Mouse (Mus musculus): Measurements from ENCODE around the gene Pla2g2f. TPM values are rescaled to one million over a fixed set of nuclear protein-coding genes. Genes with fewer than 3 reads are reported as not detected.

Pla2g2f gene
- polyA plus RNA-seq, 1 experiment from 2014 or later = not detected

DNA sequence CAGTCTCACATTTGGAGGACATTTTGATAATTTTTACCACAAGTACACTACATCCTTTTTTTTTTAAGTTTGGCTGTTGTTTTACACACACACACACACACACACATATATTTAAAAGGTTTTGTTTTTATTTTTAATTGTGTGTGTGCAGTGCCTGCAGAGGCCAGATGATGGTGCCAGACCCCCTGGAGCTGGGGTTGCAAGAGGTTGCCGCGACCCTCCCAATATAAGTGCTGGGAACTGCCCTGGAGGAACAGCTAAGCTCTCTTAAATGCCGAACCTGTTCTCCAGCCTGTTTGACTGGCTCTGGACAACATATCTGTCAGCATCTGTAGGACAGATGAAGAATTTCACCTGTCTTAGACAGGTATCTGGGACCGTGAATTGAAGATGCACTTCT is 53.3 kb downstream of the Pla2g2f start:
- WGBS = 89% methylated on average over 4 of the region's 4 CpGs
- Histone ChIP-seq H3K27ac (ENCODE audit: low read length) (no peak overlapping the region), H3K27me3 (ENCODE audit: control insufficient read depth, insufficient read depth, low read depth, low read length) (no peaks in the 10 kb centered on the region), H3K9ac (ENCODE audit: low read depth, low read length) (no peak overlapping the region), H3K4me2 (ENCODE audit: low read length) (no peak overlapping the region), H3K4me1 (ENCODE audit: control insufficient read depth, insufficient read depth, low read length) (no peaks in the 10 kb centered on the region; the same call in 1 of the 2 replicates), H3K4me3 (ENCODE audit: low read depth, low read length) (no peak overlapping the region), H3K36me3 (ENCODE audit: control insufficient read depth, insufficient read depth, low read length) (no peaks in the 10 kb centered on the region), H3K9me3 (replicated peaks; ENCODE audit: control insufficient read depth, low read length, poor library complexity, severe bottlenecking) (no peaks in the 10 kb centered on the region)
- ATAC-seq = no peak

DNA sequence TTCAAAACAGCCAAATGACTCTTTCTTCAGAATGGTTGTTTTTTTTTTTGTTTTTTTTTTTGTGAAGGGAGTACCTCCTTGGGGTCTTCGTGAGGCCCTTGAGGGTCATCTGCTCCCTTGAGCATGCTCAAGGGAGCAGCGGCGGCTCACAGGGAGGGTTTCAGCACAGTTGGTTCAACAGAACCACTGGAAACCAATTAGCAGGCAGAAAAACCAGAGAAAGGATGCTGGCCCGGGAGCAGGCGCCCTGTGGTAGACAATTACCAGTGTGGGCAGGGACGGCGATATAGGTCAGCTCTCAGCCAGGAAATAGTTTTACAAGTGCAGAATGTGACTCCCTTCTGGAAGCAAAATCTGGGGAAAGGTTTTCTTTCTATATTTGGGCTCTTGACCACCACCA is 53.8 kb downstream of the Pla2g2f start:
- Histone ChIP-seq H3K27ac (ENCODE audit: low read length) (no peak overlapping the region), H3K27me3 (ENCODE audit: control insufficient read depth, insufficient read depth, low read depth, low read length) (no peaks in the 10 kb centered on the region), H3K9ac (ENCODE audit: low read depth, low read length) (no peak overlapping the region), H3K9me3 (replicated peaks; ENCODE audit: control insufficient read depth, low read length, poor library complexity, severe bottlenecking) (no peaks in the 10 kb centered on the region), H3K4me2 (ENCODE audit: low read length) (no peak overlapping the region), H3K4me1 (ENCODE audit: control insufficient read depth, insufficient read depth, low read length) (no peaks in the 10 kb centered on the region; the same call in 1 of the 2 replicates), H3K36me3 (ENCODE audit: control insufficient read depth, insufficient read depth, low read length) (no peaks in the 10 kb centered on the region), H3K4me3 (ENCODE audit: low read depth, low read length) (no peak overlapping the region)
- WGBS = 57% methylated on average over 7 of the region's 7 CpGs
- no peak for ATAC-seq

DNA sequence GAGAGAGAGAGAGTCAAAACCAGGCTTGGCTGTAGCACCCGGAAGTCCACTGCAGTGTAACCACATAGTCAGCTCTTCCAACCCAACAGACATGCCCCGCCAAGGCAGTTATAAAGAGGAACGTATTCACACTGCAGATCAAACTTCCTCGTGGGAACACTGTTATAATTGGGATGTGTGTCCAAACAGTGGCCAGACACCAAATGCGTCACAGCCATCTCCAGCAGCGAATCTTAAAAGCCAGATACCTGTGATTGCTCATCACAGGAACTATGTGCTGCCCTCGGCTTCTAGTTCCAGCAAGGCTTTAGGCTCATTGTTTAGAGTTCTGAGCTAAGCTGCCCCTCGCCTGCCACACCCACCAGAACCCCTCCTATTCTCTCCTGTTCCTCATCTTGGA is 54.9 kb downstream of the Pla2g2f start:
- WGBS = 72% methylated on average over 8 of the region's 8 CpGs
- H3K27me3 ChIP-seq (ENCODE audit: control insufficient read depth, insufficient read depth, low read depth, low read length) = no peaks in the 10 kb centered on the region

GRCm38 (mm10) chr4:138702031-138702430 is 55.4 kb downstream of the Pla2g2f start:
- no peak overlapping the region for H3K4me2 ChIP-seq (ENCODE audit: low read length)
- ATAC-seq = no peak
- no peak overlapping the region for H3K4me3 ChIP-seq (ENCODE audit: low read depth, low read length)
- no peak overlapping the region for H3K27ac ChIP-seq (ENCODE audit: low read length)
- no peaks in the 10 kb centered on the region for H3K9me3 ChIP-seq (replicated peaks; ENCODE audit: control insufficient read depth, low read length, poor library complexity, severe bottlenecking)
- no peaks in the 10 kb centered on the region for H3K27me3 ChIP-seq (ENCODE audit: control insufficient read depth, insufficient read depth, low read depth, low read length)
- no peaks in the 10 kb centered on the region; the same call in 1 of the 2 replicates for H3K4me1 ChIP-seq (ENCODE audit: control insufficient read depth, insufficient read depth, low read length)
- 84% methylated on average over 2 of the region's 2 CpGs for WGBS
- no peak overlapping the region for H3K9ac ChIP-seq (ENCODE audit: low read depth, low read length)
- no peaks in the 10 kb centered on the region for H3K36me3 ChIP-seq (ENCODE audit: control insufficient read depth, insufficient read depth, low read length)

More for the DNA sequence above, 54.9 kb downstream of the Pla2g2f start:
- no peaks in the 10 kb centered on the region for H3K9me3 ChIP-seq (replicated peaks; ENCODE audit: control insufficient read depth, low read length, poor library complexity, severe bottlenecking)
- H3K4me1 ChIP-seq (ENCODE audit: control insufficient read depth, insufficient read depth, low read length) = no peaks in the 10 kb centered on the region; the same call in 1 of the 2 replicates
- no peak for ATAC-seq
- H3K4me3 ChIP-seq (ENCODE audit: low read depth, low read length) = no peak overlapping the region
- H3K9ac ChIP-seq (ENCODE audit: low read depth, low read length) = no peak overlapping the region
- no peak overlapping the region for H3K27ac ChIP-seq (ENCODE audit: low read length)
- H3K36me3 ChIP-seq (ENCODE audit: control insufficient read depth, insufficient read depth, low read length) = no peaks in the 10 kb centered on the region
- H3K4me2 ChIP-seq (ENCODE audit: low read length) = no peak overlapping the region

DNA sequence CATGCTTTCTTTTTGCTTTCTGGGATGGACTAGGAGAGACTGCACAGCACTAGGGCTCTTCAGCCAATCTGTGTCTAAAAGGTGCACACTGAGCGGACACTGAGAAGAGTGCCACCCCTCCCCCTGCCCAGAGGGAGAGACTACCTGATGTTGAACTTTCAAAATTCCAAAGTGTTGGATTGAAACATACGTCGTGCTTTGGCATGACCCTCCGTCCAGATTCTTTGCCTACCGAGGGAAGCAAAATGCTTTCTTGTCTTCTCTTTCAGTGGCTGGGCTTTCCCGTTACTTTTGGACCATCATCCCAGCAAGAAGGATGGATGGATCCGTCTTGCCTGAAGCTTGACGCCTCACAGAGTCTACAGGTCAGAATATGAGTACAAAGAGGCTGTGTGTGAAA is 56.3 kb downstream of the Pla2g2f start:
- ATAC-seq = no peak
- Histone ChIP-seq H3K36me3 (ENCODE audit: control insufficient read depth, insufficient read depth, low read length) (no peaks in the 10 kb centered on the region), H3K4me3 (ENCODE audit: low read depth, low read length) (no peak overlapping the region), H3K4me1 (ENCODE audit: control insufficient read depth, insufficient read depth, low read length) (no peaks in the 10 kb centered on the region; the same call in 1 of the 2 replicates), H3K9ac (ENCODE audit: low read depth, low read length) (no peak overlapping the region), H3K4me2 (ENCODE audit: low read length) (no peak overlapping the region), H3K27me3 (ENCODE audit: control insufficient read depth, insufficient read depth, low read depth, low read length) (no peaks in the 10 kb centered on the region), H3K27ac (ENCODE audit: low read length) (no peak overlapping the region), H3K9me3 (replicated peaks; ENCODE audit: control insufficient read depth, low read length, poor library complexity, severe bottlenecking) (no peaks in the 10 kb centered on the region)
- 68% methylated on average over 8 of the region's 8 CpGs for WGBS

Other genes with a start within 250 kb of the Pla2g2f start
- 2.3 and 2.8 TPM in 2 replicates for gene Vwa5b1, start 121.7 kb downstream of the Pla2g2f start, polyA plus RNA-seq (2015; fragmentation: Nextera tagmentation; extraction: Ambion mirVana)
- gene Pla2g2c, start 32.8 kb downstream of the Pla2g2f start, polyA plus RNA-seq (2015; fragmentation: Nextera tagmentation; extraction: Ambion mirVana) = 0.25 and 0.30 TPM in 2 replicates
- gene Ubxn10, start 20.5 kb downstream of the Pla2g2f start, polyA plus RNA-seq (2015; fragmentation: Nextera tagmentation; extraction: Ambion mirVana) = 4.7 and 5.4 TPM in 2 replicates
- 0.20 TPM in 1 of 2 replicates, not detected in the other for gene Pla2g2d, start 18.1 kb upstream of the Pla2g2f start, polyA plus RNA-seq (2015; fragmentation: Nextera tagmentation; extraction: Ambion mirVana)
- gene Pla2g5, start 105.9 kb upstream of the Pla2g2f start, polyA plus RNA-seq (2015; fragmentation: Nextera tagmentation; extraction: Ambion mirVana) = 0.79 and 1.1 TPM in 2 replicates
- not detected in 2 replicates for gene Gm13030, start 116.3 kb upstream of the Pla2g2f start, polyA plus RNA-seq (2015; fragmentation: Nextera tagmentation; extraction: Ambion mirVana)
- gene Pla2g2e, start 120.3 kb upstream of the Pla2g2f start, polyA plus RNA-seq (2015; fragmentation: Nextera tagmentation; extraction: Ambion mirVana) = not detected in 2 replicates
- 2.3 and 2.4 TPM in 2 replicates for gene Otud3, start 156.3 kb upstream of the Pla2g2f start, polyA plus RNA-seq (2015; fragmentation: Nextera tagmentation; extraction: Ambion mirVana)
- not detected in 2 replicates for gene Rnf186, start 209.5 kb upstream of the Pla2g2f start, polyA plus RNA-seq (2015; fragmentation: Nextera tagmentation; extraction: Ambion mirVana)
- 0.62 and 0.84 TPM in 2 replicates for gene Tmco4, start 215.3 kb upstream of the Pla2g2f start, polyA plus RNA-seq (2015; fragmentation: Nextera tagmentation; extraction: Ambion mirVana)

Measured in midbrain, embryonic 16.5 days (tissue).